Mouse (Mus musculus): ENCODE data around the gene Fbp1.
"Not testable (repeated sequence)": the region's sequence is repeated elsewhere in the genome, so short reads cannot be mapped to it uniquely, and the experiment has no call there.

The Fbp1 gene

GRCm38 (mm10) chr13:62833341-62833740 lies 54.7 kb downstream of the Fbp1 start:
- no peak for DNase-seq (ENCODE audit: low spot score in 2 of 2)

GRCm38 (mm10) chr13:62832239-62832638 lies 55.8 kb downstream of the Fbp1 start:
- no peak for DNase-seq (ENCODE audit: low spot score in 2 of 2)

GRCm38 (mm10) chr13:62815705-62816104 lies 72.4 kb downstream of the Fbp1 start:
- not testable (repeated sequence) for DNase-seq (ENCODE audit: low spot score in 2 of 2)

Measured in natural killer cell, adult 2 months (primary cell).